Mouse (Mus musculus): Measurements from ENCODE around the gene Nr2e1.

DNA sequence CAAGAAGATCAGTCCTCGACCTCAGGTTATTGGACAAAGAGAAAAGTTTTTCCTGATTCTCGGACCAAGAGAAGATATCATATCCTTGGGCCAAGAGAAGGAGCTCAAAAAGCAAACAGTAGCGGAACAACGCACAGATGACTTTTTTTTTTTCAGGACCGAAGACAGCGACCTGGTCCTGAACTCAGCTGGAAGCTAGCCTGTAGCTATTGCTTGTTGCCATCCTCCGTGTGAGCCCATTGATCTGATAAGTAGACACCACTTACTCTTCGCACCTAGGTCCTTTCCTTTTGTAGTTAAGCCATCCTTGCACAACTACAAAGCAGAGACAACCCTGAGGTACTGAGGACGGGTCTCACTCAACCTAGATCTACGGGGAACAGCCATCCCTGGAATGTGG, 8.8 kb downstream of the Nr2e1 start:
- TF ChIP-seq CTCF (IDR thresholded peaks at IDR 0.05; ENCODE audit: borderline replicate concordance, extremely low read depth, insufficient read depth, insufficient read length) (no peak), POLR2A (IDR thresholded peaks at IDR 0.05; ENCODE audit: borderline replicate concordance, extremely low read depth, insufficient read depth, insufficient read length, poor library complexity, severe bottlenecking) (no peak)

Data from brain, embryonic 14.5 days (tissue).